Mouse (Mus musculus): ENCODE results near the gene Fbxo11. TPM values are rescaled to one million over a fixed set of nuclear protein-coding genes. Genes with fewer than 3 reads are reported as not detected.
"Not testable (repeated sequence)": the region's sequence is repeated elsewhere in the genome, so short reads cannot be mapped to it uniquely, and the experiment has no call there.

The Fbxo11 gene
- polyA plus RNA-seq, 1 experiment from 2014 or later: 8.5 TPM

DNA sequence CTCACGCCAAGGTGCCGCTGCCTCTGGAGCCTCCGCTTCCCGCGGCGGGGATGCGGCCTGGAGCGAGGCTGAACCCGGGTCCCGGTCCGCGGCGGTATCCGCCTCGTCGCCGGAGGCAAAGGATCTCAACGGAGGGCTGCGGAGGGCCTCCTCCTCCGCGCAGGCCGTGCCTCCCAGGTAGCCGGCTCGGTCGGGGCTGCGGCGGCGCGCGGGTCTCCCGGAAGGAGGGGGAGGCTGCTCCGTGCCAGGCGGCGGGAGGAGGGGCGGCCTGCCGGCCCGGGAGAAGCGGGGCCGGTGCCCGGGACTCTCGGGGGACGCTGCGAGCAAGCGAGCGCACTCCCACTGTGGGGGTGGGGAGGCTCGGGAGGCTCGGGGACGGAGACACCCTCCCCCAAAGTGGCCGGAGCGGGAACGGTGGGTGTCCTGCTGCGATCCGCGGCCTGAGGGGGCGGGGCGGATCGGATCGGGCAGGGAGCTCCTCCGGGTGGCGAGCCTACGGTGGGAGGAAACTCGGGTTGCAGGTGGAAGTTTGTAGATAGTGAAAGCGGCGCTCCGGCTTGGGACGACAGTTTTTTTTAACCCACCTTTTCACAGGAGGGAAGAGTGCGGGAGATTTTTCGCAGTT lies 89.8 kb downstream of the Fbxo11 start:
- peak; percentile 58 for ATAC-seq
- Histone ChIP-seq H3K9ac (ENCODE audit: low read depth, low read length) (peak overlapping the region; percentile 70), H3K4me2 (replicated peaks; ENCODE audit: low read depth) (peak overlapping the region; percentile 87), H3K36me3 (ENCODE audit: control insufficient read depth, insufficient read depth) (no peaks in the 10 kb centered on the region), H3K4me1 (replicated peaks; ENCODE audit: control insufficient read depth, insufficient read depth, low read length) (no peaks in the 10 kb centered on the region), H3K4me3 (ENCODE audit: low read depth, low read length) (peak overlapping the region; percentile 82), H3K27me3 (replicated peaks; ENCODE audit: control insufficient read depth, insufficient read depth, low read length) (no peaks in the 10 kb centered on the region), H3K9me3 (ENCODE audit: control insufficient read depth) (no peaks in the 10 kb centered on the region), H3K27ac (ENCODE audit: low read depth, low read length) (peak overlapping the region; percentile 71)
- under 1% methylated on average over 60 of the region's 68 CpGs for WGBS
- TF ChIP-seq CTCF (IDR thresholded peaks at IDR 0.05; ENCODE audit: low read depth): no peak

DNA sequence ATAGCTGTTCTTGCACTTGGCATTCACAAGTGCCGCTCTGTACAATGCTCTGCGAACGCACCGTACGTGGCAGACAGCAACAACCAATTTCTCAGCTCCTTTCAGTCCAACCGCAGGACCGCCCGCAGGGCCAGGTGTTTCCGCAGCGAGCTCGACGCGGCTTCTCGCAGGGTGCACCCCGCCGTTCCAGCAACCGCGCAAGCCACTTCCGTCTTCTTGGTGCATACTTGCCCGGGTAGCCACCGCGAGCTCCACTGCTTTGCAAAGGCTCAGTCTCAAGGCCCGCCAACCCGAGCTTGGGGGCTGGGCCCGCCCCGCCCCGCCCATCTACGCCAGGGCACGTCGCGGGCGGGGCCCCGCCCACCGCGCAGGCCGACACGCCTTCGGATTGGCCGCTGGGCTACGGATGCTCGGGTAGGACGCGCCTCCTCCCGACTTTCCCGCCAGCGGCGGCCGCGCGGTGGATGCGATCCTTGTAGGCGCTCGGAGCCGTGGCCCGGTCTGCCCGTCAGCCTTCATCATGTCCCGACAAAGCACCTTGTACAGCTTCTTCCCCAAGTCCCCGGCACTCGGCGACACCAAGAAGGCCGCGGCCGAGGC lies 90.4 kb downstream of the Fbxo11 start, which contains the start of gene Msh6:
Msh6 (plus strand) TSS at position 434 of the 600 bp plus-strand sequence.
- Histone ChIP-seq H3K4me1 (replicated peaks; ENCODE audit: control insufficient read depth, insufficient read depth, low read length) (no peaks in the 10 kb centered on the region), H3K36me3 (ENCODE audit: control insufficient read depth, insufficient read depth) (no peaks in the 10 kb centered on the region), H3K4me2 (replicated peaks; ENCODE audit: low read depth) (peak within 1 kb of the TSS; percentile 87), H3K9ac (ENCODE audit: low read depth, low read length) (peak within 1 kb of the TSS; percentile 70), H3K9me3 (ENCODE audit: control insufficient read depth) (no peaks in the 10 kb centered on the region), H3K4me3 (ENCODE audit: low read depth, low read length) (peak within 1 kb of the TSS; percentile 82), H3K27me3 (replicated peaks; ENCODE audit: control insufficient read depth, insufficient read depth, low read length) (no peaks in the 10 kb centered on the region), H3K27ac (ENCODE audit: low read depth, low read length) (peak within 1 kb of the TSS; percentile 71)
- no peak for TF ChIP-seq CTCF (IDR thresholded peaks at IDR 0.05; ENCODE audit: low read depth)
- WGBS: under 1% methylated on average over 51 of the region's 63 CpGs
- ATAC-seq: peak; percentile 97

DNA sequence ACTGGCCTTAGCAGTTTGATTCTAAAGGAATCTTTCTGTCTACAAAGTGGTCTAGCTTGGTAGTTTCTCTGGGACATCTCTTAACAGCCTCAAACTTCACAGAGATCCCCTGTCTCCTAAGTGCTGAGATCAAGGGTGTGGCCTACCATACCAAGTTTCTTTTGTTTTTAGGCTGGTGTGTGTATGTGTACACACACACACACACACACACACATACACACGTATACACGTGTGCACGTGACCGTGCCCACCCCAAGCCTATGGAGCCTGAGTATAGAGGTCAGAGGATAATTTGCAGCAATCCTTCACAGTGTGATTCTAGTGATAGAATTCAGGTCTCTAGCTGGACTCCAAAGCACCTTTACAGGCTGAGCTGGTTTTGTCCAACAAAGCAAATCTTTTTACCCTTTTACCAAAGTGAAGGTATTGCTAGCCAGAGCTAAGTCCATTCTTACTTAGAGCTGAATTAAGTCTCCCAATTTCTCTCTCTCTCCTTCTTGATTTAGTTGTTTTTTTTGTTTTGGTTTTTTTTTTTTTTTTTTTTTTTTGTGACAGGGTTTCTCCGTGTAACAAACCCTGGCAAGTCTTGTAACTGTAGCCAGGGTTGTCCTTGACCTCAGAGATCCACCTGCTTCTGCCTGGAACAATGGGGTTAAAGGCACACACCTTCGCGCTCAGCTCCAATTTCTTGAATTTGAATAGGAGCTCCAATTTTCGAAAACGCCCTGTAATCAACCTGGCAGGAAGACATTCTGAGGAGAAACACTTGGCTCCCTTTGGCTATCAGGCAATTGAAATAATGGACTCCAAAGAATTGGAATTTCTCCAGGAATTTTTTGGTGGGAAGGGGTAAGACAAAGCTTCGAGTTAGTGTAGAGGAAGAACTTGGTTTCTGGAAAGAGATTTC lies 91.6 kb downstream of the Fbxo11 start:
- Histone ChIP-seq H3K36me3 (ENCODE audit: control insufficient read depth, insufficient read depth) (no peaks in the 10 kb centered on the region), H3K4me3 (ENCODE audit: low read depth, low read length) (no peak overlapping the region), H3K27me3 (replicated peaks; ENCODE audit: control insufficient read depth, insufficient read depth, low read length) (no peaks in the 10 kb centered on the region), H3K9me3 (ENCODE audit: control insufficient read depth) (no peaks in the 10 kb centered on the region), H3K27ac (ENCODE audit: low read depth, low read length) (no peak overlapping the region), H3K4me2 (replicated peaks; ENCODE audit: low read depth) (no peak overlapping the region), H3K4me1 (replicated peaks; ENCODE audit: control insufficient read depth, insufficient read depth, low read length) (no peaks in the 10 kb centered on the region), H3K9ac (ENCODE audit: low read depth, low read length) (no peak overlapping the region)
- ATAC-seq: no peak
- WGBS: 75% methylated on average over 10 of the region's 10 CpGs
- TF ChIP-seq CTCF (IDR thresholded peaks at IDR 0.05; ENCODE audit: low read depth): no peak

DNA sequence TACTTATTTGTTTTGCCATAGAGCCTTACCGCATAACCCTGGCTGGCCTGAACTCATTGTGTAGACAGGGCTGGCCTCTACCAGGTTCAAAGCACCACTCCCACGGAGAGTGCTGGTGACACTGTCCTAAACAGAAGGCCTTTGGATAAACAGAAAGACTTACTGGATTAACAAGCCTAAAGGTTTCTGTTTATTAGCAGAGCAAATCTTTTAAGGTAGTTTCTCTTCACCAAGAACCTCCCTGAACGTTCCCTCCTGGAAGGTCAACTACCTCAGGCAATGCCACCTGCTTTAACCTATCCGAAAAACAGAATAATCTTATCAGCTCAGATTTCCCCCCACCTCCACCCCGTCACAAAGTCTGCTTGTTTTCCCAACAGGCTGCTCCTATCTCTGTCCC lies 92.2 kb downstream of the Fbxo11 start:
- Histone ChIP-seq H3K4me1 (replicated peaks; ENCODE audit: control insufficient read depth, insufficient read depth, low read length) (no peaks in the 10 kb centered on the region), H3K4me2 (replicated peaks; ENCODE audit: low read depth) (no peak overlapping the region), H3K36me3 (ENCODE audit: control insufficient read depth, insufficient read depth) (no peaks in the 10 kb centered on the region), H3K27ac (ENCODE audit: low read depth, low read length) (no peak overlapping the region), H3K9ac (ENCODE audit: low read depth, low read length) (no peak overlapping the region), H3K4me3 (ENCODE audit: low read depth, low read length) (no peak overlapping the region), H3K27me3 (replicated peaks; ENCODE audit: control insufficient read depth, insufficient read depth, low read length) (no peaks in the 10 kb centered on the region), H3K9me3 (ENCODE audit: control insufficient read depth) (no peaks in the 10 kb centered on the region)
- ATAC-seq: no peak
- no peak for TF ChIP-seq CTCF (IDR thresholded peaks at IDR 0.05; ENCODE audit: low read depth)
- WGBS: 48% methylated on average over 5 of the region's 5 CpGs

DNA sequence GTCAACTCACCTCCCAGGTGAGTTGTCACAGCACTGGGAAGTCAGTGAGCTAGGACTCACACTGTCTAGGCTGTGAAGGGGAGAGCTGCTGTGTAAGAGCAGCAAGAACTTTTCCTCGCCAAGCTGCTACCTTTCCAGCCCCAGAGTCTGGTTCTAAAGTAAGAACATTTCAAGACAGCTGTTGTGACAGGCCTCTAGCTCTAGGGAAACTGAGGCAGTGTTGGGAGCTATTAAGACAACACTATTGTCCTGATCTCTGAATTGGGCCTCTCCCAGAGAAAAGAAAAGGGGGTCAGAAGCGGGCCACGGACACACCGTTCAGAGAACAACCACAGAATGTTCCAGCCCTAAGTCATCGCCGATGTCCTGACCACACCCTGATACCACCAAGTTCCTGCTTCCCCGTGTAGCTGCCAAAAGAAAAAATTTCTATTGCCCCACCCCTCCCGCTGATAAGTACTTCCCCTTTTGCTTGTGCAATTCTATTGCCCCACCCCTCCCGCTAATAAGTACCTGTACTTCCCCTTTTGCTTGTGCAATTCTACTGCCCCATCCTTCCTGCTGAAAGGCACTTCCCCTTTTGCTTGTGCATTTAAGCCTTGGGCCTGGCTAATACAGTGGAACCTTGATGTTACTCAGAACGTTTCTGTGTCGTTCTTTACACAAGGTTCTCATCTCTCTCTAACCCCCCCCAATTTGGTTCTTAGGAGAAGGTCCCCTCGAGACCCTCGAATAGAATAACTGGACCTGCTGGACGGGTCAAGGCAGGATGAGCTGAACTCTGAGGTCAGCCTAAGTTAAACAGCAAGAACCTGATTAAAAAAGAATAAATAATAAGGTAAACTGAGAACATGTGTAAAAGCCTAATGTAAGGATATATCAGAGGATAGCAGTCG lies 93.1 kb downstream of the Fbxo11 start:
- H3K36me3 ChIP-seq (ENCODE audit: control insufficient read depth, insufficient read depth); H3K9ac ChIP-seq (ENCODE audit: low read depth, low read length); ATAC-seq; H3K4me2 ChIP-seq (replicated peaks; ENCODE audit: low read depth); H3K4me3 ChIP-seq (ENCODE audit: low read depth, low read length); H3K27ac ChIP-seq (ENCODE audit: low read depth, low read length); H3K4me1 ChIP-seq (replicated peaks; ENCODE audit: control insufficient read depth, insufficient read depth, low read length); H3K27me3 ChIP-seq (replicated peaks; ENCODE audit: control insufficient read depth, insufficient read depth, low read length); H3K9me3 ChIP-seq (ENCODE audit: control insufficient read depth): not testable (repeated sequence)
- 81% methylated on average over 15 of the region's 15 CpGs for WGBS
